Mouse (Mus musculus) thymus, adult 2 months (tissue): ENCODE data around the gene Pbld2.

Experiments
- CTCF ChIP-seq: fragments of 200-500 bp; IDR thresholded peaks from 2 replicates; pipeline ENCODE4 v1.5.1; 2012; ENCODE audit warnings: mild to moderate bottlenecking, control low read depth, low read length, moderate library complexity, borderline replicate concordance; ENCODE audit not compliant: control insufficient read depth, poor library complexity, insufficient read depth; ENCODE audit errors: extremely low read depth
- POLR2A ChIP-seq: fragments of 200-500 bp; IDR thresholded peaks from 2 replicates; pipeline ENCODE4 v1.6.1; 2012; ENCODE audit warnings: mild to moderate bottlenecking, low read length, control low read depth, moderate library complexity; ENCODE audit not compliant: control insufficient read depth, poor library complexity, insufficient read depth; ENCODE audit errors: extremely low read depth

DNA sequence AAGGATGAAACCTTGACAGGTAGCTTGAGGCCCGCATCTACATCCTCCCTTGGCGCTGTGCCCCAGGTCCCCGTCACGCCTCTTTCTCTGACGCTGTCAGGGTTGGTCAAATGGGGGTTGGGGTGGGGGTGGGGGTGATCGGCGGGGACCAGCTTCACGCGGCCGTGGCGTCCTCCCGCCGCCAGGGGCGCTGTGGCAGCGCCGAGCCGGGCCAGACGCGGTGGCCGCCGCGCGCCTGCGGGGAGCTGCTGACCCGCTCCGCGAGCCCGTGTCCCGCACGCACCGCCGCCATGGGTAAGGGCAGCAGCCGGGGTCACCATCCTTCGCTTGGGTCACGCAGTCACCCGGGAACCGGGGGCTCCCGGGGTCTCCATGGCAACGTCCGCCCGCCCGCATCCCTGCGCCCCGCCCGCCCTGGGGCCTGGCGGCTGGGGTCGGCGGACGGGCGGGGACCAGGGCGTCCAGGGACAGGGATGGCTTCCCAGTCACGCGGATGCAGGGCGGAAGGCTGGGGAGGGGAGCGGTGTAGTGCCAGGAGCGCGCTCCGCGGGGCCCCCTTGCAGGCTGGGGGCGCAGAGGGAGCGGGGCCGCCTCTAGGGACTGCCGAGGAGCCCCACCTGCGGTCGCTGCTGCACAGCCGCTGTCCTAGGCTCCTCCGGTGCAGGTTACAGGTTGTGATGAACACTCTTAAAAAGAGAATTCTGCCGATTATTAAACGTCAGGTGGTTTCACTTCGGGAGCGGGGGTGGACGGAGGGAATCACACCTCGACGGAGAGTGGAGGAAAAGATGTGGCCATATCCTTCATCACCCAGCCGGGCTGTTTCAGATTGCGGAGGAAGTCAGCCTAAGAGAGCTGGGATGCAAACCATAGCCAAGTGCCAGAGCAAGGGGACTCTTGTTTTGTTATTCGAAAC, 43.8 kb upstream of the Pbld2 start, which contains the start of gene Rufy2:
- peak; percentile 91 for TF ChIP-seq CTCF
- no peak for TF ChIP-seq POLR2A
